Mouse (Mus musculus) spleen, adult 2 months (tissue): Measurements from ENCODE around the gene Slc18b1.

ENCODE experiments used
- CTCF ChIP-seq: fragments of 200-500 bp; IDR thresholded peaks from 2 replicates; pipeline ENCODE4 v1.5.1; 2011; ENCODE audit warnings: mild to moderate bottlenecking, inconsistent platforms; ENCODE audit not compliant: insufficient read depth, insufficient read length, insufficient replicate concordance; ENCODE audit errors: extremely low read depth
- POLR2A ChIP-seq: fragments of 200-500 bp; IDR thresholded peaks from 2 replicates; pipeline ENCODE4 v1.6.1; 2011; ENCODE audit warnings: low read depth, low read length, inconsistent platforms

GRCm38 (mm10) chr10:23797606-23798005, 820 bp downstream of the Slc18b1 start:
- no peak for TF ChIP-seq POLR2A
- no peak for TF ChIP-seq CTCF
